Mouse (Mus musculus) embryonic fibroblast, embryonic 13.5 days (primary cell): ENCODE data around the gene B3galnt1.

Experiments used
- CTCF ChIP-seq: IDR thresholded peaks from 2 replicates; pipeline ENCODE4 v1.5.1; 2011; ENCODE audit warnings: mild to moderate bottlenecking, control low read depth, low read length, moderate library complexity, borderline replicate concordance; ENCODE audit not compliant: insufficient read depth
- POLR2A ChIP-seq: IDR thresholded peaks from 2 replicates; pipeline ENCODE4 v1.6.1; 2011; ENCODE audit warnings: low read depth, mild to moderate bottlenecking, control low read depth, low read length, moderate library complexity

- TF ChIP-seq POLR2A (no peak), CTCF (no peak)
Observed at GRCm38 (mm10) chr3:69535941-69536647, 62.7 kb downstream of the B3galnt1 start.
